Mouse (Mus musculus) embryonic stem cell, embryonic (primary cell): ENCODE measurements around the gene Cybc1.

Experiments used
- CTCF ChIA-PET, 4 experiments: fragments of 300-600 bp in 2 of 4; fragments of 350-600 bp in 2 of 4; sonication (Branson Sonifier 250); formaldehyde crosslinking; loops; one replicate each; lab custom pipeline; 2022; ENCODE audit warnings: inconsistent platforms in 2 of 4; lab: Charles Lee
- POLR2A ChIA-PET, 4 experiments: fragments of 300-600 bp in 2 of 4; fragments of 350-600 bp in 2 of 4; sonication (Branson Sonifier 250); formaldehyde crosslinking; loops; one replicate each; lab custom pipeline; 2022; ENCODE audit warnings: antibody characterized with exemption in 4 of 4, inconsistent platforms in 1 of 4; lab: Charles Lee

Gene Cybc1

GRCm38 (mm10) chr11:121189681-121190080, 39.4 kb downstream of the Cybc1 start:
- ChIA-PET POLR2A (interaction anchor here in 2 of 4 experiments (1.7 to 1.8 kb wide), 2 partner anchors 44 kb away, joined by 4 to 9 read pairs; partner anchors contain the start of gene Tex19.1 (in 2 of the 2)), CTCF (interaction anchor here in 1 of 4 experiments (1.0 kb wide), 1 partner anchor 14 kb away, joined by 3 read pairs; no protein-coding TSS in a partner anchor)

GRCm38 (mm10) chr11:121176285-121177270, 52.5 kb downstream of the Cybc1 start:
- ChIA-PET CTCF (interaction anchor here (0.5 to 2.9 kb wide), 62 partner anchors 9 to 1311 kb away, joined by 3 to 19 read pairs (median 4); partner anchors contain the start of genes Hexdc (in 3 of the 4), Narf (in 2 of the 4), Ogfod3 (in 2 of the 4) and Cybc1 (in 1 of the 4)), POLR2A (interaction anchor here in 3 of 4 experiments (0.6 to 3.6 kb wide), 18 partner anchors 8 to 525 kb away, joined by 3 to 30 read pairs (median 3); partner anchors contain the start of genes Tex19.1 (in 3 of the 3), Hexdc (in 1 of the 3), Metrnl (in 1 of the 3) and Narf (in 1 of the 3))

GRCm38 (mm10) chr11:121174234-121174633, 54.9 kb downstream of the Cybc1 start:
- ChIA-PET CTCF (interaction anchor here in 2 of 4 experiments (1.0 to 2.9 kb wide), 2 partner anchors 9 to 28 kb away, joined by 3 to 14 read pairs; partner anchors contain the start of gene Tex19.1 (in 1 of the 2)), POLR2A (interaction anchor here in 2 of 4 experiments (1.0 to 2.1 kb wide), 4 partner anchors 13 to 62 kb away, joined by 3 to 6 read pairs (median 4); partner anchors contain the start of genes Narf (in 1 of the 2) and Tex19.1 (in 1 of the 2))

DNA sequence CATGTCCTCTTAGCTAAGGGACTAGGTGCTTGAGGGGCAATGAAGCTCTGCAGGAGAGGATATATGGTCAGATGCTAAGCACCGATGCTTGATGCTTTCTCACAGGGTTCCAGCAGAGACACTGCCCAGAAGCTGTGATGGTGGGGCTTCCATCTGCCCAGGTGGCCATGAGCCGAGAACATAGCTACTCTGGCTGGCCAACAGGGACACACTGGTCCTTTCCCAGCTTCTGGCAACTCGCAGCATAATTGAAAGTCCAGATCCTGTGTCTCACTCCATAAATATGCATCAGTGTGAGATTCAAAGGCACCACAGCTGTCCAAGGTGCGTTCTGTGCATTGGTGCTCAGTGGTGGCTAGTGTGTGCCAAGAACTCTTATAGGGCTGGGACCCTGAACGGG, 55.9 kb downstream of the Cybc1 start:
- POLR2A ChIA-PET = interaction anchor here in 2 of 4 experiments (0.6 to 1.3 kb wide), 3 partner anchors 14 to 206 kb away, joined by 3 read pairs; no protein-coding TSS in a partner anchor

More for the DNA sequence above, 55.9 kb downstream of the Cybc1 start:
- CTCF ChIA-PET = interaction anchor here in 2 of 4 experiments (0.9 to 1.0 kb wide), 2 partner anchors 19 to 27 kb away, joined by 3 read pairs; partner anchors contain the start of gene Tex19.1 (in 1 of the 2)
